8 mouse cellular contexts compared by ENCODE assay signal in the genomic region with DNA sequence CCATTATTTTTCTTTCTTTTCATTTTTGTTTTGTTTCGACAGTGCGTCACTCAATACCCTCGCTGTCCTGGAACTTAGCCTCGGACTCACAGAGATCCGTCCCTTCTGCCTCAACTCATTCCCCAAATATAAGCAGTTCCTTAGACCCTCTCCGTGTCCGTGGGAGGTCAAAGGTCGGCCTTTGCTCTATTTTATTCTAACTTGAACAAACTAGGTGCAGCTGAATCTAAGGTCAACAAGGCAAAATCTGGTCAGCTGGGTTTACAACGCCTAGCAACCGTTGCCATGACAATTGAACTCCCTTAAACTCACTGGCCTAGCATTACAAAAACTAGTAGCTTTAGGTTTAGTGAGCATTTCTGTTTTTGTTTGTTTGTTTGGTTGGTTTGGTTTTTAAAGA. TPM values are rescaled to one million over a fixed set of nuclear protein-coding genes. Genes with fewer than 3 reads are reported as not detected.
A peak's percentile ranks its signal among the peaks of the same experiment; 100 is the strongest.
DNase-seq lines count a peak whose midpoint lies in the region; ATAC-seq and TF ChIP-seq lines count a peak whose summit lies in the region.

No protein-coding gene starts in this region.

- H3K9me3 ChIP-seq in heart, embryonic 11.5 days (replicated peaks; ENCODE audit: control insufficient read depth, low read length) = no peaks in the 10 kb centered on the region
- H3K9me3 ChIP-seq in forebrain, embryonic 14.5 days (replicated peaks; ENCODE audit: control insufficient read depth, low read length) = no peaks in the 10 kb centered on the region
- H3K9me3 ChIP-seq in limb, embryonic 14.5 days (ENCODE audit: control insufficient read depth, low read length) = no peaks in the 10 kb centered on the region

- H3K36me3 ChIP-seq in heart, embryonic 11.5 days (ENCODE audit: control insufficient read depth, insufficient read depth, low read length) = peaks cover under 1% of the 10 kb centered on the region; the same call in 1 of the 2 replicates
- H3K36me3 ChIP-seq in forebrain, embryonic 14.5 days (ENCODE audit: control insufficient read depth, insufficient read depth, low read length) = peaks cover 6% of the 10 kb centered on the region
- H3K36me3 ChIP-seq in limb, embryonic 14.5 days (ENCODE audit: control insufficient read depth, insufficient read depth, low read length) = peaks cover 5% of the 10 kb centered on the region
- H3K36me3 ChIP-seq in small intestine, adult 2 months (ENCODE audit: control insufficient read depth, insufficient read depth, low read length) = no peaks in the 10 kb centered on the region

- peak overlapping the region; percentile 87 for H3K4me3 ChIP-seq in heart, embryonic 11.5 days (ENCODE audit: low read depth, low read length)
- H3K4me3 ChIP-seq in forebrain, embryonic 14.5 days (ENCODE audit: low read depth, low read length) = peak overlapping the region; percentile 87
- H3K4me3 ChIP-seq in limb, embryonic 14.5 days (replicated peaks; ENCODE audit: low read length) = peak overlapping the region; percentile 61
- peak overlapping the region; percentile 41 for H3K4me3 ChIP-seq in small intestine, adult 2 months (ENCODE audit: low read depth, low read length)

- H3K27ac ChIP-seq in heart, embryonic 11.5 days (ENCODE audit: low read depth, low read length) = peak overlapping the region; percentile 4; the same call in 1 of the 2 replicates
- peak overlapping the region; percentile 58; the same call in 1 of the 2 replicates for H3K27ac ChIP-seq in forebrain, embryonic 14.5 days (ENCODE audit: low read depth, low read length)
- H3K27ac ChIP-seq in limb, embryonic 14.5 days (replicated peaks; ENCODE audit: low read depth, low read length) = peak overlapping the region; percentile 50
- peak overlapping the region; percentile 39; the same call in 1 of the 2 replicates for H3K27ac ChIP-seq in small intestine, adult 2 months (ENCODE audit: insufficient read depth, low read depth, low read length)

- H3K4me2 ChIP-seq in heart, embryonic 11.5 days = peak overlapping the region; percentile 89
- peak overlapping the region; percentile 85 for H3K4me2 ChIP-seq in forebrain, embryonic 14.5 days (ENCODE audit: low read length)
- peak overlapping the region; percentile 65 for H3K4me2 ChIP-seq in limb, embryonic 14.5 days (replicated peaks; ENCODE audit: low read depth, low read length, severe bottlenecking)

- intact Hi-C loops in heart, postnatal 36 days (cut with DNase I) = loop anchor here (2.0 kb wide), 1 partner anchor 30 kb away; the partner anchor contains the start of gene Tcn2

- peak overlapping the region; percentile 62; the same call in 1 of the 2 replicates for H3K9ac ChIP-seq in heart, embryonic 11.5 days (ENCODE audit: low read depth, low read length)
- peak overlapping the region; percentile 81 for H3K9ac ChIP-seq in forebrain, embryonic 14.5 days (ENCODE audit: low read length)
- peak overlapping the region; percentile 80 for H3K9ac ChIP-seq in limb, embryonic 14.5 days (ENCODE audit: low read depth, low read length, severe bottlenecking)

- TF ChIP-seq CTCF in small intestine, adult 2 months (IDR thresholded peaks at IDR 0.05; ENCODE audit: extremely low read depth, insufficient read length, insufficient replicate concordance, low read depth, low read length) = no peak

- H3K4me1 ChIP-seq in heart, embryonic 11.5 days (ENCODE audit: control insufficient read depth, insufficient read depth, low read length) = peaks cover 7% of the 10 kb centered on the region
- peaks cover 7% of the 10 kb centered on the region; the same call in 1 of the 2 replicates for H3K4me1 ChIP-seq in forebrain, embryonic 14.5 days (ENCODE audit: control insufficient read depth, insufficient read depth, low read length)
- peaks cover 10% of the 10 kb centered on the region for H3K4me1 ChIP-seq in limb, embryonic 14.5 days (ENCODE audit: control insufficient read depth, insufficient read depth, low read length)
- peaks cover 3% of the 10 kb centered on the region; the same call in 1 of the 2 replicates for H3K4me1 ChIP-seq in small intestine, adult 2 months (ENCODE audit: control insufficient read depth, insufficient read depth, insufficient read length, low read length)

- no peaks in the 10 kb centered on the region for H3K27me3 ChIP-seq in heart, embryonic 11.5 days (ENCODE audit: control insufficient read depth, insufficient read depth, low read length)
- no peaks in the 10 kb centered on the region for H3K27me3 ChIP-seq in forebrain, embryonic 14.5 days (replicated peaks; ENCODE audit: control insufficient read depth, insufficient read depth, low read length)
- no peaks in the 10 kb centered on the region for H3K27me3 ChIP-seq in limb, embryonic 14.5 days (ENCODE audit: control insufficient read depth, insufficient read depth, low read length)
- H3K27me3 ChIP-seq in small intestine, adult 2 months (ENCODE audit: control insufficient read depth, insufficient read depth, low read length) = no peaks in the 10 kb centered on the region

- no peak for TF ChIP-seq POLR2A in limb, embryonic 14.5 days (IDR thresholded peaks at IDR 0.05; ENCODE audit: borderline replicate concordance, extremely low read depth, insufficient read depth, insufficient read length)
- TF ChIP-seq POLR2A in small intestine, adult 2 months (IDR thresholded peaks at IDR 0.05; ENCODE audit: low read depth, low read length) = no peak

- 81% methylated on average over 10 of the region's 10 CpGs for WGBS in heart, embryonic 11.5 days (ENCODE audit: insufficient replicate concordance)
- 86% methylated on average over 10 of the region's 10 CpGs for whole genome bisulfite sequencing in forebrain, embryonic 14.5 days
- WGBS in limb, embryonic 14.5 days = 83% methylated on average over 10 of the region's 10 CpGs
- 65% methylated on average over 10 of the region's 10 CpGs for WGBS in small intestine, adult 2 months

- no peak for DNase-seq in heart, postnatal 36 days
- peak; percentile 90 for DNase-seq in ES-CJ7 (ENCODE audit: low read depth, low spot score)
- peak; percentile 17 for DNase-seq in forebrain, embryonic 14.5 days (ENCODE audit: low spot score)
- no peak for DNase-seq in limb, embryonic 14.5 days (ENCODE audit: low spot score)
- DNase-seq in gastrocnemius, adult 8-10 months (ENCODE audit: low spot score in 2 of 2) = no peak
- no peak for DNase-seq in layer of hippocampus, postnatal 14 days (ENCODE audit: low spot score in 2 of 2)

- no peak for ATAC-seq in heart, embryonic 11.5 days (replicated peaks; ENCODE audit: insufficient number of reproducible peaks, low FRiP score, low TSS enrichment)
- peak; percentile 47 for ATAC-seq in forebrain, embryonic 14.5 days
- no peak for ATAC-seq in limb, embryonic 14.5 days (ENCODE audit: low FRiP score, low read depth)

RNA-seq across cellular contexts. Expression of gene Pes1, which starts 0.6 kb away (rescaled TPM):
- polyA plus RNA-seq in heart, embryonic 11.5 days (2014; fragmentation: Nextera tagmentation; extraction: Ambion mirVana) = 48.2 and 51.5 TPM in 2 replicates
- total RNA-seq in heart, postnatal 36 days (2021) = 10 to 100 TPM; 27.9 to 29.2 TPM
- 55.2 and 61.5 TPM in 2 replicates for polyA plus RNA-seq in forebrain, embryonic 14.5 days (2014; fragmentation: Nextera tagmentation; extraction: Ambion mirVana)
- 62.5 and 68.4 TPM in 2 replicates for polyA plus RNA-seq in limb, embryonic 14.5 days (2012; rRNA removed)
- 58.0 and 60.6 TPM in 2 replicates for polyA plus RNA-seq in limb, embryonic 14.5 days (2014; fragmentation: Nextera tagmentation; extraction: Ambion mirVana)
- 11.2 and 17.8 TPM in 2 replicates for polyA plus RNA-seq in small intestine, adult 2 months (2012; rRNA removed)
- 10 to 100 TPM; 25.1 to 33.5 (median 29.8) TPM for total RNA-seq in gastrocnemius, adult 8-10 months (2022)
- total RNA-seq in layer of hippocampus, postnatal 14 days (2021) = 10 to 100 TPM; 39.6 to 40.9 TPM

RNA-seq across cellular contexts. Expression of gene 4930556J24Rik, which starts 13.4 kb away (rescaled TPM):
- 0.17 and 0.18 TPM in 2 replicates for polyA plus RNA-seq in heart, embryonic 11.5 days (2014; fragmentation: Nextera tagmentation; extraction: Ambion mirVana)
- not detected for total RNA-seq in heart, postnatal 36 days (2021)
- polyA plus RNA-seq in forebrain, embryonic 14.5 days (2014; fragmentation: Nextera tagmentation; extraction: Ambion mirVana) = not detected in 2 replicates
- polyA plus RNA-seq in limb, embryonic 14.5 days (2012; rRNA removed) = not detected in 2 replicates
- polyA plus RNA-seq in limb, embryonic 14.5 days (2014; fragmentation: Nextera tagmentation; extraction: Ambion mirVana) = 0.17 TPM in 1 of 2 replicates, not detected in the other
- 0.19 TPM in 1 of 2 replicates, not detected in the other for polyA plus RNA-seq in small intestine, adult 2 months (2012; rRNA removed)
- total RNA-seq in gastrocnemius, adult 8-10 months (2022) = not detected
- total RNA-seq in layer of hippocampus, postnatal 14 days (2021) = not detected

RNA-seq across cellular contexts. Expression of gene Gal3st1, which starts 20.3 kb away (rescaled TPM):
- polyA plus RNA-seq in heart, embryonic 11.5 days (2014; fragmentation: Nextera tagmentation; extraction: Ambion mirVana) = 0.14 and 0.19 TPM in 2 replicates
- under 1 TPM; 0.19 to 0.22 TPM for total RNA-seq in heart, postnatal 36 days (2021)
- polyA plus RNA-seq in forebrain, embryonic 14.5 days (2014; fragmentation: Nextera tagmentation; extraction: Ambion mirVana) = 1.6 and 2.0 TPM in 2 replicates
- 5.9 and 8.3 TPM in 2 replicates for polyA plus RNA-seq in limb, embryonic 14.5 days (2012; rRNA removed)
- 3.1 TPM in 2 replicates for polyA plus RNA-seq in limb, embryonic 14.5 days (2014; fragmentation: Nextera tagmentation; extraction: Ambion mirVana)
- 88.7 and 124 TPM in 2 replicates for polyA plus RNA-seq in small intestine, adult 2 months (2012; rRNA removed)
- under 1 TPM in 2 of 4 experiments, not detected in 2; 0.24 to 0.31 TPM for total RNA-seq in gastrocnemius, adult 8-10 months (2022)
- 10 to 100 TPM; 20.4 to 23.0 TPM for total RNA-seq in layer of hippocampus, postnatal 14 days (2021)

RNA-seq across cellular contexts. Expression of gene Tcn2, which starts 31.2 kb away (rescaled TPM):
- polyA plus RNA-seq in heart, embryonic 11.5 days (2014; fragmentation: Nextera tagmentation; extraction: Ambion mirVana) = 71.2 and 72.5 TPM in 2 replicates
- total RNA-seq in heart, postnatal 36 days (2021) = 10 to 100 TPM; 43.7 to 52.1 TPM
- polyA plus RNA-seq in forebrain, embryonic 14.5 days (2014; fragmentation: Nextera tagmentation; extraction: Ambion mirVana) = 19.7 TPM in 2 replicates
- polyA plus RNA-seq in limb, embryonic 14.5 days (2012; rRNA removed) = 51.5 and 59.9 TPM in 2 replicates
- polyA plus RNA-seq in limb, embryonic 14.5 days (2014; fragmentation: Nextera tagmentation; extraction: Ambion mirVana) = 51.7 and 54.3 TPM in 2 replicates
- polyA plus RNA-seq in small intestine, adult 2 months (2012; rRNA removed) = 187 and 452 TPM in 2 replicates
- total RNA-seq in gastrocnemius, adult 8-10 months (2022) = 10 to 100 TPM; 11.6 to 17.3 (median 13.2) TPM
- total RNA-seq in layer of hippocampus, postnatal 14 days (2021) = 10 to 100 TPM; 17.6 to 20.3 TPM

RNA-seq across cellular contexts. Expression of gene Slc35e4, which starts 48.7 kb away (rescaled TPM):
- 2.9 and 3.0 TPM in 2 replicates for polyA plus RNA-seq in heart, embryonic 11.5 days (2014; fragmentation: Nextera tagmentation; extraction: Ambion mirVana)
- total RNA-seq in heart, postnatal 36 days (2021) = 1 to 10 TPM; 5.3 to 5.5 TPM
- 8.0 and 10.6 TPM in 2 replicates for polyA plus RNA-seq in forebrain, embryonic 14.5 days (2014; fragmentation: Nextera tagmentation; extraction: Ambion mirVana)
- 4.8 and 5.7 TPM in 2 replicates for polyA plus RNA-seq in limb, embryonic 14.5 days (2012; rRNA removed)
- 3.7 and 4.6 TPM in 2 replicates for polyA plus RNA-seq in limb, embryonic 14.5 days (2014; fragmentation: Nextera tagmentation; extraction: Ambion mirVana)
- polyA plus RNA-seq in small intestine, adult 2 months (2012; rRNA removed) = 4.7 and 6.5 TPM in 2 replicates
- total RNA-seq in gastrocnemius, adult 8-10 months (2022) = 10 to 100 TPM; 19.5 to 24.6 (median 21.4) TPM
- 10 to 100 TPM; 21.9 to 22.3 TPM for total RNA-seq in layer of hippocampus, postnatal 14 days (2021)

Comparison
In these comparisons a context has a peak if more than half of its experiments do, and no peak if none do; other contexts are left out.
1. H3K27ac ChIP-seq: peak in every context shown above with its lines; median percentile 58 in forebrain, embryonic 14.5 days; 50 in limb, embryonic 14.5 days; 39 in small intestine, adult 2 months; 4 in heart, embryonic 11.5 days.
2. DNase-seq: peak in ES-CJ7 (single experiment) and forebrain, embryonic 14.5 days (single experiment); none in heart, postnatal 36 days (0 of 2), limb, embryonic 14.5 days (single experiment), gastrocnemius, adult 8-10 months (0 of 2) and layer of hippocampus, postnatal 14 days (0 of 2).
3. Peak in every context shown above with its lines, with median percentiles within 50 percentile points of each other: H3K4me2 ChIP-seq, H3K4me3 ChIP-seq and H3K9ac ChIP-seq.